9 mouse cellular contexts compared by ENCODE assay signal in the genomic region with DNA sequence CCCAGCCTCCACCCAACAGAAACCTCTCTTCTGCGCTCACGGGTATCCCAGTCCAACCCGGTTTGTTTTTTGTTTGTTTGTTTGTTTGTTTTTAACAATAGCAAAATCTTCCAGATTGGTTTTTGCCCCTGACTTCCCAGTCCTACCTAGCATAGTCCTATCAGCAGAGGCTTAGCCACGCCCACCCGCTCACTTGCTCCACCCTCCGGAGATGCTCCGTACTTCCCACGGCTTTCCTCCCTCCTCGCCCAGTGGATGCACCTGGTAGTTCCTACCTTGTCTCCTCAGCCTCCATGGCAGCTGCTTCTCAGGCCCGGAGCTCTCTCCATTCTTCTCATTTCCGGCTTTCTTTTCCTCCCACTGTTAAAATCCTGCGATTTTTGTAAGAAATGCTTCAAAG. TPM values are rescaled to one million over a fixed set of nuclear protein-coding genes. Genes with fewer than 3 reads are reported as not detected.
A peak's percentile ranks its signal among the peaks of the same experiment; 100 is the strongest.
DNase-seq lines count a peak whose midpoint lies in the region; ATAC-seq and TF ChIP-seq lines count a peak whose summit lies in the region.
"Had no signal": no experiment of that assay in that cellular context is flagged by ENCODE, and none has a peak within 500 bp of the region (broad histone marks: within the 10 kb centered on the region; RNA-seq: fewer than 3 reads in every experiment).

No protein-coding gene starts in this region.

- no peaks in the 10 kb centered on the region for H3K9me3 ChIP-seq in E14TG2a.4 (ENCODE audit: low read length)
- no peaks in the 10 kb centered on the region for H3K9me3 ChIP-seq in kidney, embryonic 16.5 days (ENCODE audit: low read length)
- H3K9me3 ChIP-seq in midbrain, embryonic 15.5 days: no peaks in the 10 kb centered on the region
- H3K9me3 ChIP-seq: limb, embryonic 15.5 days had no signal

- H3K4me2 ChIP-seq in kidney, embryonic 16.5 days (replicated peaks; ENCODE audit: low read depth, low read length): no peak overlapping the region
- H3K4me2 ChIP-seq in midbrain, embryonic 15.5 days: no peak overlapping the region
- H3K4me2 ChIP-seq: limb, embryonic 15.5 days had no signal

- 0 out of 2 replicates have a peak, but pooled peaks have one; percentile 49 for ATAC-seq in kidney, embryonic 16.5 days (ENCODE audit: low FRiP score, low TSS enrichment)
- peak; percentile 57; the same call in 1 of the 2 replicates for ATAC-seq in midbrain, embryonic 15.5 days (replicated peaks)

- TF ChIP-seq POLR2A in brain, embryonic 14.5 days (IDR thresholded peaks at IDR 0.05; ENCODE audit: borderline replicate concordance, extremely low read depth, insufficient read depth, insufficient read length, poor library complexity, severe bottlenecking): no peak

- H3K27ac ChIP-seq in kidney, embryonic 16.5 days (ENCODE audit: low read length): no peak overlapping the region
- no peak overlapping the region for H3K27ac ChIP-seq in midbrain, embryonic 15.5 days
- H3K27ac ChIP-seq: limb, embryonic 15.5 days had no signal

- H3K27me3 ChIP-seq in E14TG2a.4 (ENCODE audit: insufficient read depth, low read length): peaks cover 9% of the 10 kb centered on the region; the same call in 1 of the 2 replicates
- no peaks in the 10 kb centered on the region for H3K27me3 ChIP-seq in kidney, embryonic 16.5 days (ENCODE audit: insufficient read depth, low read length)
- H3K27me3 ChIP-seq in midbrain, embryonic 15.5 days (replicated peaks): no peaks in the 10 kb centered on the region

- no peak overlapping the region for H3K9ac ChIP-seq in kidney, embryonic 16.5 days (replicated peaks; ENCODE audit: low read length)
- no peak overlapping the region for H3K9ac ChIP-seq in midbrain, embryonic 15.5 days
- H3K9ac ChIP-seq: limb, embryonic 15.5 days had no signal

- DNase-seq in heart, postnatal 4 days: peak; percentile 56
- DNase-seq in heart, adult 8-10 months (ENCODE audit: low spot score): no peak
- peak; percentile 63 for DNase-seq in brain, embryonic 14.5 days (ENCODE audit: low read depth)
- no peak for DNase-seq in spleen, adult 18-20 months
- DNase-seq in heart, postnatal 25 days (ENCODE audit: low spot score): no peak

- TF ChIP-seq CTCF in E14TG2a.4 (conservative IDR thresholded peaks at IDR 0.05; ENCODE audit: low read length): peak; percentile 30
- TF ChIP-seq CTCF in brain, embryonic 14.5 days (IDR thresholded peaks at IDR 0.05; ENCODE audit: borderline replicate concordance, extremely low read depth, insufficient read depth, insufficient read length): peak; percentile 60

- peaks cover 62% of the 10 kb centered on the region for H3K4me1 ChIP-seq in E14TG2a.4 (replicated peaks; ENCODE audit: low read depth, low read length)
- H3K4me1 ChIP-seq in kidney, embryonic 16.5 days (ENCODE audit: insufficient read depth, low read length): peaks cover 5% of the 10 kb centered on the region; the same call in 1 of the 2 replicates
- peaks cover 12% of the 10 kb centered on the region for H3K4me1 ChIP-seq in midbrain, embryonic 15.5 days
- H3K4me1 ChIP-seq: limb, embryonic 15.5 days had no signal

- H3K4me3 ChIP-seq in E14TG2a.4 (replicated peaks; ENCODE audit: low read length): no peak overlapping the region
- H3K4me3 ChIP-seq in kidney, embryonic 16.5 days (ENCODE audit: low read length): no peak overlapping the region
- H3K4me3 ChIP-seq in midbrain, embryonic 15.5 days: no peak overlapping the region
- H3K4me3 ChIP-seq: limb, embryonic 15.5 days had no signal

- H3K36me3 ChIP-seq in E14TG2a.4 (ENCODE audit: insufficient read depth, low read length): no peaks in the 10 kb centered on the region
- no peaks in the 10 kb centered on the region for H3K36me3 ChIP-seq in kidney, embryonic 16.5 days (ENCODE audit: insufficient read depth, low read length)
- H3K36me3 ChIP-seq in midbrain, embryonic 15.5 days (replicated peaks): no peaks in the 10 kb centered on the region
- H3K36me3 ChIP-seq: limb, embryonic 15.5 days had no signal

- WGBS in kidney, embryonic 16.5 days: 20% methylated on average over 12 of the region's 12 CpGs
- 23% methylated on average over 12 of the region's 12 CpGs for WGBS in midbrain, embryonic 15.5 days

- intact Hi-C loops in heart, postnatal 25 days (cut with DNase I): loop anchor here (10.0 kb wide), 2 partner anchors 121 to 249 kb away; no protein-coding TSS in a partner anchor

RNA-seq across cellular contexts. Expression of a gene that starts 4.0 kb away (rescaled TPM):
- not detected for total RNA-seq in heart, postnatal 4 days (2021)
- total RNA-seq in heart, adult 8-10 months (2022): not detected
- polyA plus RNA-seq in brain, embryonic 14.5 days (2012; rRNA removed): not detected in 2 replicates
- polyA plus RNA-seq in kidney, embryonic 16.5 days (2015; fragmentation: Nextera tagmentation; extraction: Ambion mirVana): not detected in 2 replicates
- 0.58 TPM in 1 of 2 replicates, not detected in the other for polyA plus RNA-seq in midbrain, embryonic 15.5 days (2015; fragmentation: Nextera tagmentation; extraction: Ambion mirVana)
- not detected for total RNA-seq in heart, postnatal 25 days (2021)
- polyA plus RNA-seq: limb, embryonic 15.5 days had no signal

RNA-seq across cellular contexts. Expression of a gene that starts 42.3 kb away (rescaled TPM):
- not detected for total RNA-seq in heart, postnatal 4 days (2021)
- under 1 TPM in 1 of 4 experiments, not detected in 3; 0.09 TPM for total RNA-seq in heart, adult 8-10 months (2022)
- polyA plus RNA-seq in brain, embryonic 14.5 days (2012; rRNA removed): 21.7 and 23.3 TPM in 2 replicates
- polyA plus RNA-seq in kidney, embryonic 16.5 days (2015; fragmentation: Nextera tagmentation; extraction: Ambion mirVana): 0.10 and 0.13 TPM in 2 replicates
- polyA plus RNA-seq in midbrain, embryonic 15.5 days (2015; fragmentation: Nextera tagmentation; extraction: Ambion mirVana): 3.7 and 3.8 TPM in 2 replicates
- total RNA-seq in heart, postnatal 25 days (2021): not detected

RNA-seq across cellular contexts. Expression of a gene that starts 42.3 kb away (rescaled TPM):
- total RNA-seq in heart, postnatal 4 days (2021): not detected
- total RNA-seq in heart, adult 8-10 months (2022): not detected
- 22.9 and 25.1 TPM in 2 replicates for polyA plus RNA-seq in brain, embryonic 14.5 days (2012; rRNA removed)
- 0.21 and 0.32 TPM in 2 replicates for polyA plus RNA-seq in kidney, embryonic 16.5 days (2015; fragmentation: Nextera tagmentation; extraction: Ambion mirVana)
- polyA plus RNA-seq in midbrain, embryonic 15.5 days (2015; fragmentation: Nextera tagmentation; extraction: Ambion mirVana): 14.9 and 19.8 TPM in 2 replicates
- not detected for total RNA-seq in heart, postnatal 25 days (2021)

Comparison
In these comparisons a context has a peak if more than half of its experiments do, and no peak if none do; other contexts are left out.
1. DNase-seq: peak in heart, postnatal 4 days (single experiment) and brain, embryonic 14.5 days (single experiment); none in heart, adult 8-10 months (single experiment), spleen, adult 18-20 months (0 of 2) and heart, postnatal 25 days (single experiment).